Mouse (Mus musculus) testis, adult 2 months (tissue): Measurements from ENCODE around the gene Grik3. TPM values are rescaled to one million over a fixed set of nuclear protein-coding genes. Genes with fewer than 3 reads are reported as not detected.

Experiments
- H3K27ac ChIP-seq: fragments of 200-500 bp; 2 replicates; pipeline ENCODE4 v1.5.1; 2012; ENCODE audit warnings: low read depth, low read length; ENCODE audit not compliant: control insufficient read depth, insufficient read depth
- H3K27me3 ChIP-seq: fragments of 200-500 bp; 2 replicates; pipeline ENCODE4 v1.6.1; 2012; ENCODE audit warnings: mild to moderate bottlenecking, low read length, moderate library complexity; ENCODE audit not compliant: control insufficient read depth, insufficient read depth
- H3K36me3 ChIP-seq: fragments of 200-500 bp; 2 replicates; pipeline ENCODE4 v1.6.1; 2012; ENCODE audit warnings: mild to moderate bottlenecking, low read length; ENCODE audit not compliant: control insufficient read depth, insufficient read depth
- H3K4me1 ChIP-seq: fragments of 200-500 bp; 2 replicates; pipeline ENCODE4 v1.6.1; 2012; ENCODE audit warnings: low read length; ENCODE audit not compliant: control insufficient read depth, insufficient read depth
- H3K4me3 ChIP-seq: fragments of 200-500 bp; 2 replicates; pipeline ENCODE4 v1.5.1; 2012; ENCODE audit warnings: low read depth, mild to moderate bottlenecking, low read length, moderate library complexity, mixed read lengths; ENCODE audit not compliant: control insufficient read depth
- CTCF ChIP-seq: fragments of 200-500 bp; IDR thresholded peaks from 2 replicates; pipeline ENCODE4 v1.5.1; 2012; ENCODE audit warnings: low read depth, mild to moderate bottlenecking, inconsistent platforms, low read length, moderate library complexity; ENCODE audit not compliant: control insufficient read depth, insufficient read depth, insufficient replicate concordance
- POLR2A ChIP-seq: fragments of 200-500 bp; IDR thresholded peaks from 2 replicates; pipeline ENCODE4 v1.6.1; 2012; ENCODE audit warnings: low read depth, mild to moderate bottlenecking, inconsistent platforms, low read length, moderate library complexity; ENCODE audit not compliant: control insufficient read depth
- polyA plus RNA-seq: library from polyadenylated mRNA; depleted of rRNA; stranded (reverse); fragments of >200 nt; gene quantifications from 2 replicates; pipeline ENCODE4 v1.2.3, GENCODE M21; 2012

Gene Grik3
- polyA plus RNA-seq, 1 experiment = 0.38 TPM

GRCm38 (mm10) chr4:125663262-125663661, 172.8 kb downstream of the Grik3 start:
- no peaks in the 10 kb centered on the region for H3K4me1 ChIP-seq
- H3K27ac ChIP-seq = no peak overlapping the region
- no peaks in the 10 kb centered on the region for H3K36me3 ChIP-seq
- TF ChIP-seq POLR2A (no peak), CTCF (no peak)
- H3K4me3 ChIP-seq = no peak overlapping the region
- H3K27me3 ChIP-seq = no peaks in the 10 kb centered on the region

- no peak overlapping the region for H3K27ac ChIP-seq
- H3K4me1 ChIP-seq = no peaks in the 10 kb centered on the region
- no peaks in the 10 kb centered on the region for H3K36me3 ChIP-seq
- no peak overlapping the region for H3K4me3 ChIP-seq
- TF ChIP-seq POLR2A (no peak), CTCF (no peak)
- H3K27me3 ChIP-seq = no peaks in the 10 kb centered on the region
Observed at GRCm38 (mm10) chr4:125665955-125666354, 175.5 kb downstream of the Grik3 start.

- TF ChIP-seq POLR2A = no peak
- TF ChIP-seq CTCF = no peak
- Histone ChIP-seq H3K27me3 (no peaks in the 10 kb centered on the region), H3K36me3 (no peaks in the 10 kb centered on the region), H3K27ac (no peak overlapping the region), H3K4me1 (no peaks in the 10 kb centered on the region), H3K4me3 (no peak overlapping the region)
Observed at GRCm38 (mm10) chr4:125682007-125682406, 191.5 kb downstream of the Grik3 start.

GRCm38 (mm10) chr4:125687078-125687477, 196.6 kb downstream of the Grik3 start:
- Histone ChIP-seq H3K27me3 (no peaks in the 10 kb centered on the region), H3K4me3 (no peak overlapping the region), H3K36me3 (no peaks in the 10 kb centered on the region), H3K4me1 (no peaks in the 10 kb centered on the region), H3K27ac (no peak overlapping the region)
- no peak for TF ChIP-seq POLR2A
- no peak for TF ChIP-seq CTCF

GRCm38 (mm10) chr4:125695431-125695830, 204.9 kb downstream of the Grik3 start:
- no peaks in the 10 kb centered on the region for H3K4me1 ChIP-seq
- H3K27ac ChIP-seq = no peak overlapping the region
- H3K27me3 ChIP-seq = no peaks in the 10 kb centered on the region

GRCm38 (mm10) chr4:125696182-125696939, 205.9 kb downstream of the Grik3 start:
- no peak overlapping the region for H3K27ac ChIP-seq
- TF ChIP-seq CTCF = no peak
- H3K4me3 ChIP-seq = no peak overlapping the region
- no peaks in the 10 kb centered on the region for H3K27me3 ChIP-seq
- no peaks in the 10 kb centered on the region for H3K4me1 ChIP-seq
- no peaks in the 10 kb centered on the region for H3K36me3 ChIP-seq

More at GRCm38 (mm10) chr4:125695431-125695830, 204.9 kb downstream of the Grik3 start:
- Histone ChIP-seq H3K4me3 (no peak overlapping the region), H3K36me3 (no peaks in the 10 kb centered on the region)
- TF ChIP-seq CTCF (no peak), POLR2A (no peak)

- H3K4me3 ChIP-seq = peak overlapping the region; percentile 15; the same call in 1 of the 2 replicates
- no peak overlapping the region for H3K27ac ChIP-seq
- H3K4me1 ChIP-seq = no peaks in the 10 kb centered on the region
- no peaks in the 10 kb centered on the region for H3K36me3 ChIP-seq
- TF ChIP-seq POLR2A (no peak), CTCF (no peak)
- no peaks in the 10 kb centered on the region for H3K27me3 ChIP-seq
Observed at GRCm38 (mm10) chr4:125697626-125698025, 207.1 kb downstream of the Grik3 start.

GRCm38 (mm10) chr4:125699056-125699455, 208.6 kb downstream of the Grik3 start:
- no peaks in the 10 kb centered on the region for H3K4me1 ChIP-seq
- no peak overlapping the region for H3K27ac ChIP-seq
- no peak for TF ChIP-seq CTCF
- no peak for TF ChIP-seq POLR2A
- H3K27me3 ChIP-seq = no peaks in the 10 kb centered on the region
- no peak overlapping the region for H3K4me3 ChIP-seq
- no peaks in the 10 kb centered on the region for H3K36me3 ChIP-seq
